Mouse (Mus musculus): ENCODE data around the gene Syde1.
"Not testable (repeated sequence)": the region's sequence is repeated elsewhere in the genome, so short reads cannot be mapped to it uniquely, and the experiment has no call there.

Gene Syde1

GRCm38 (mm10) chr10:78591406-78592328, at the start of gene Syde1:
TSS of gene Syde1 (minus strand) at chr10:78591964.
- no peak for DNase-seq (ENCODE audit: low read depth in 1 of 2, low spot score in 2 of 2)

DNA sequence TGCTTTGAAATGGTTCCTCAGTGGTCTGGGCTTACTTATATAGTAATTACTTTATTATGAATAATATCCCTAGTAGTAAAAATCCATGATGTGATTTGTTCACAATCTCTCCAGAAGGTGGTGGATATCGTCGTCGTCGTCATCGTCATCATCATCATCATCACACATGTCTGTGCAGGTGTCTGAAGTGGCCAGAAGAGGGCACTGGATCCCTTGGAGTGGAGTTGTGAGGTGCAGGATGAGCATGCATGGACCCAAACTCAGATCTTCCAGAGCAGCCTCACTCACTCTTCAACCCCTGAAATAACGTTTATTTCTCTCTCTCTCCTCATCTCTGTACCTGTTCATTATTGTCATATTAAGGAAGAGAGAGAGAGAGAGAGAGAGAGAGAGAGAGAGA, 40.5 kb upstream of the Syde1 start:
- DNase-seq (ENCODE audit: low read depth in 1 of 2, low spot score in 2 of 2) = no peak

GRCm38 (mm10) chr10:78630194-78630593, 38.4 kb upstream of the Syde1 start:
- DNase-seq (ENCODE audit: low read depth in 1 of 2, low spot score in 2 of 2) = no peak

DNA sequence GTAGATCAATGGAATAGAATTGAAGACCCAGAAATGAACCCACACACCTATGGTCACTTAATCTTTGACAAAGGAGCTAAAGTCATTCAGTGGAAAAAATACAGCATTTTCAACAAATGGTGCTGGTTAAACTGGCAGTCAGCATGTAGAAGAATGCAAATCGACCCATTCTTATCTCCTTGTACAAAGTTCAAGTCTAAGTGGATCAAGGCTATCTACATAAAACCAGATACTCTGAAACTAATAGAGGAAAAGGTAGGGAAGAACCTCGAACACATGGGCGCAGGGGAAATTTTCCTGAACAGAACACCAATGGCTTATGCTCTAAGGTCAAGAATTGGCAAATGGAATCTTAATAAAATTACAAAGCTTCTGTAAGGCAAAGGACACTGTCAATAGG, 31.4 kb upstream of the Syde1 start:
- DNase-seq (ENCODE audit: low read depth in 1 of 2, low spot score in 2 of 2) = not testable (repeated sequence)

DNA sequence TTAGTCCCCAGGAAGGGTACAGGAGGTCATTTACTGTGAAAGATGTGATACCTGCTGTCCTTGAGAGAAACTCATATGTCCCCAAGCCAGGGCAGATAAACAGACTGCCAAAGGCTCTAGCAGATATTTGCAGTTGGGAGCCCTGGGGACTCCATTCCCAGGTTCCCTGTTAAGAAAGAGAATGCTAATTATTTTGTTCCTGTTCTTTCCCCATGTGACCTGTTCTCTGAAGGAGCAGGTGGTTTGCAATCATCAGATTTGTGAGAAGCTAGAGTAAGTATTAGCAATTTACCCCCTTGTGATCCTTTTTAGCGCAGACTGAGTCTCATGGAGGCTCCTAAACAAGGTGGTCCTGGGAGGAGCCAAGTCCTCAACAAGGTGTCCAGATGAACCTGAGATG, 26.2 kb upstream of the Syde1 start, which contains the start of gene Olfr1357:
Olfr1357 (minus strand) TSS at position 101 of the 400 bp plus-strand sequence.
- DNase-seq (ENCODE audit: low read depth in 1 of 2, low spot score in 2 of 2) = no peak

GRCm38 (mm10) chr10:78607602-78608001, 15.8 kb upstream of the Syde1 start:
- DNase-seq (ENCODE audit: low read depth in 1 of 2, low spot score in 2 of 2) = no peak

DNA sequence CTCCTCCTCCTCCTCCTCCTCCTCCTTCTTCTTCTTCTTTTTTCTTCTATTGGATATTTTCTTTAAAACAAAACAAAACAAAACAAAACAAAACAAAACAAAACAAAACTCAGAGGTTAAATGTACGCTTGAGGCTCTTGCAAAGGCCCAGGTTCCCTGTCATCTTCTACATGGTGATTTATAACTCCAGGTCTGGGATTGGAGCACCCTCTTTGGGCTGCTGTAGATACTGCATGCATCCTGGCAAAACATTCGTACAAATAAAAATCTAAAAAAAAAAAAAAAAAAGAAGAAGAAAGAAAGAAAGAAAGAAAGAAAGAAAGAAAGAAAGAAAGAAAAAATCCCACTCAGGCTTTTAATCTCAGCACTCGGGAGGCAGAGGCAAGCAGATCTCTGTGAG, 13.3 kb upstream of the Syde1 start:
- no peak for DNase-seq (ENCODE audit: low read depth in 1 of 2, low spot score in 2 of 2)

DNA sequence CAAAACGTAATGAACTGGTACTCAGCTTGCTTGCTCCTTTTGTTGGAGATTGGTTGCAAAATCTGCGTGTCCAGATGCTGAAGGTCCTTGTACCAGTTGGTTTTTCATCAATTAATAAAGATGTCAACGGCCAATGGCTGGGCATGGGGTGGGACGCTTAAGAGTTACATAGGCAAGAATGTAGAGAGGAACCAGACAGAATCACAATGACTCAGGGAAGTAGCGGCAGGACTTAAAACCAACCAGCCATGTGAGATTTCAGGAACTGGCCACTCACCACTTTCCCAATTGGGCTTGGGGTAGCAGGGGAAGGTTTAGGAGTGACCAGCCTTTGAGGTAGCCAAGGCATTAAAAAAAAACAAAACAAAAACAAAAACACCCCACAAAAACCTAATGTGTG, 8.1 kb upstream of the Syde1 start:
- no peak for DNase-seq (ENCODE audit: low read depth in 1 of 2, low spot score in 2 of 2)

GRCm38 (mm10) chr10:78594566-78594965, 2.8 kb upstream of the Syde1 start:
- DNase-seq (ENCODE audit: low read depth in 1 of 2, low spot score in 2 of 2) = no peak

GRCm38 (mm10) chr10:78594157-78594556, 2.4 kb upstream of the Syde1 start:
- no peak for DNase-seq (ENCODE audit: low read depth in 1 of 2, low spot score in 2 of 2)

- DNase-seq (ENCODE audit: low read depth in 1 of 2, low spot score in 2 of 2) = no peak
These were observed 2.0 kb upstream of the Syde1 start for GRCm38 (mm10) chr10:78593736-78594135.

DNA sequence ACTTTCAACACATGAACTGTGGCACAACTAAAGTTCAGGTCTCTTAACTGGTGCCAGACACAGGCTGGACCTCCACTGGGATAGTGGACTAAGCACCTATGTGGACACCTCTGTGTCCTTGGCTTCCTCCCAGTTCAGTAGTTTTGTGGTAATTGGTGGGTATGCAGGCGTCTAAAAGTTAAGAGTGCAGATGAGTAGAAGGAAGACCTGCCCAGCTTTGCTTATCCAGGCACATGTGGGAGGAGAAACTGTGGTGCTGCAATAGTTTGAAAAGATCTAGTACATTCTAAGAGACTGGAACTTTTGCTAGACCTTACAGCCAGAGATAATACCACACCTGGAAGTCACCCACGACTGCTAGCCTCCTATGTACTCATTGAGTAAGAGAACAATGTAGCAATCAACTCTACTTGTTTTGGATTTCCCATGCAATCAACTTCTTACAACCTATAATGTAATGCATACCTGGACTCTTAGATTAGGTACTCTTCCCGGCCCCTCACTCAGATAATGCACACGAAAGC, 1.2 kb upstream of the Syde1 start:
- DNase-seq (ENCODE audit: low read depth in 1 of 2, low spot score in 2 of 2) = no peak

GRCm38 (mm10) chr10:78590744-78591143, 1.0 kb downstream of the Syde1 start:
- DNase-seq (ENCODE audit: low read depth in 1 of 2, low spot score in 2 of 2) = no peak

GRCm38 (mm10) chr10:78589901-78590300, 1.9 kb downstream of the Syde1 start:
- no peak for DNase-seq (ENCODE audit: low read depth in 1 of 2, low spot score in 2 of 2)

GRCm38 (mm10) chr10:78589291-78589690, 2.5 kb downstream of the Syde1 start:
- no peak for DNase-seq (ENCODE audit: low read depth in 1 of 2, low spot score in 2 of 2)

- DNase-seq (ENCODE audit: low read depth in 1 of 2, low spot score in 2 of 2) = no peak
These were observed 5.7 kb downstream of the Syde1 start for GRCm38 (mm10) chr10:78586026-78586425.

GRCm38 (mm10) chr10:78585606-78586005, 6.2 kb downstream of the Syde1 start:
- DNase-seq (ENCODE audit: low read depth in 1 of 2, low spot score in 2 of 2) = no peak

GRCm38 (mm10) chr10:78584996-78585395, 6.8 kb downstream of the Syde1 start:
- DNase-seq (ENCODE audit: low read depth in 1 of 2, low spot score in 2 of 2) = no peak

- no peak for DNase-seq (ENCODE audit: low read depth in 1 of 2, low spot score in 2 of 2)
These were observed 7.8 kb downstream of the Syde1 start for GRCm38 (mm10) chr10:78583939-78584338.

DNA sequence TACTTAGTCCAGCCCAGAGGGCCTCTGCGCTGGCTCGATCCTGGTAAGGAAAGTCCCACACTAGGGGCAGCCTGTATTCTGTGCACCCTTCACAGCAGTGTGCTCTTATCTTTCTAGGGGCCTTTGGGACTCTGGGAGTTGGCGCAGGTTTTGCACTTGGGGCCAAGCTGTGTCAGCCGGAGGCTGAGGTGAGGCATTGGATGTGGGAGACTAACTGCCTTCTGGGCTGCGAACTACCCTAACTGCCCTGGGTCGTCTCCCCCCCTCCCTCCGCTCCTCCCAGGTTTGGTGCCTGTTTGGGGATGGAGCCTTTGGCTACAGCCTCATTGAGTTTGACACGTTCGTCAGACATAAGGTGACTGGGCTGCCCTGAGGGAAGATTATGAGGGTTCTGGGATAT, 8.4 kb downstream of the Syde1 start:
- DNase-seq (ENCODE audit: low read depth in 1 of 2, low spot score in 2 of 2) = no peak

- DNase-seq (ENCODE audit: low read depth in 1 of 2, low spot score in 2 of 2) = no peak
These were observed 10.6 kb downstream of the Syde1 start for GRCm38 (mm10) chr10:78581121-78581520.

GRCm38 (mm10) chr10:78578204-78578603, 13.6 kb downstream of the Syde1 start:
- DNase-seq (ENCODE audit: low read depth in 1 of 2, low spot score in 2 of 2) = no peak
